Mouse (Mus musculus) left cerebral cortex, postnatal 25 days (tissue): Measurements from ENCODE around the gene H2-Ab1. TPM values are rescaled to one million over a fixed set of nuclear protein-coding genes. Genes with fewer than 3 reads are reported as not detected.
"Not testable (repeated sequence)": the region's sequence is repeated elsewhere in the genome, so short reads cannot be mapped to it uniquely, and the experiment has no call there.

ENCODE experiments used
- DNase-seq, 2 experiments: peaks; one replicate each; pipeline ENCODE4 v3.0.0; 2022; ENCODE audit warnings: low spot score in 2 of 2, mixed read lengths in 1 of 2
- intact Hi-C: fragments of 180-260 bp; cut with DNase I; formaldehyde crosslinking; loops from one replicate; pipeline ENCODE4 v1.15.1; 2025
- total RNA-seq, 2 experiments: library from RNA; stranded (reverse); gene quantifications; 2 replicates each; pipeline ENCODE4 v1.2.3; 2021

Gene H2-Ab1
- total RNA-seq, 2 experiments from 2014 or later: 1.8 to 2.7 TPM

- intact Hi-C loops: no loop called here
- DNase-seq: no peak
Measured at GRCm38 (mm10) chr17:34300691-34301566, 43.4 kb downstream of the H2-Ab1 start.

- intact Hi-C loops: no loop called here
- no peak for DNase-seq
Measured at GRCm38 (mm10) chr17:34301670-34302190, 44.2 kb downstream of the H2-Ab1 start.

- intact Hi-C loops: no loop called here
- DNase-seq: no peak
Measured at GRCm38 (mm10) chr17:34303789-34304188, 46.3 kb downstream of the H2-Ab1 start.

GRCm38 (mm10) chr17:34304751-34305150, 47.3 kb downstream of the H2-Ab1 start:
- intact Hi-C loops: no loop called here
- DNase-seq: peak; percentile 70 to 88

DNA sequence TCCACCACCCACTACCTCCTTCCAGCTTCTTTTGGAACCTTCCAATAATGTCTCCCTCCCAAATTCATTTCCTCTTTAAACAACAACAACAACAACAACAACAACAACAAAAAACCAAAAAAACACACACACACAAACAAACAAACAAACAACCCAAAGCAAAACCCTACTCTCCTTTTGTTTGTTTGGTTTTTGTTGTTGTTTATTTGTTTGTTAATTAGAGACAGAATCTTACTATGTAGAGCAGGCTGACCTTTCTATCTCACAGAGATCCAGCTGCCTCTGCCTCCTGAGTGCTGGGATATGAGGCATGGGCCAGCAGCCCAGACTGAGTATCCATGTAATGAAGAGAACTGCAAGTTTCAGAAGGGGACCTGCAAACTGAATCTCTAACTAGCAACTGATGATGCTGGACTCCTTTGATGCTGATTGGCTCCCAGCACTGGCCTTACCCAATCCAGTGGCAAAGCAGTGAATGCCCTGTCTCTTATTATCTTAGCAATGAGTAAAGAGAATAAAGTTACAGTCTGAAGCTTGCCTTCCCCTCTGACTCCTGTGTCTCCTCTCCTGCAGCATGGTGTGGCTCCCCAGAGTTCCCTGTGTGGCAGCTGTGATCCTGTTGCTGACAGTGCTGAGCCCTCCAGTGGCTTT, 48.0 kb downstream of the H2-Ab1 start, which contains the start of gene H2-Eb1:
Gene H2-Eb1 (plus strand): TSS at position 488 of the 651 bp plus-strand sequence.
- intact Hi-C loops: no loop called here
- DNase-seq: peak; percentile 90 to 95

DNA sequence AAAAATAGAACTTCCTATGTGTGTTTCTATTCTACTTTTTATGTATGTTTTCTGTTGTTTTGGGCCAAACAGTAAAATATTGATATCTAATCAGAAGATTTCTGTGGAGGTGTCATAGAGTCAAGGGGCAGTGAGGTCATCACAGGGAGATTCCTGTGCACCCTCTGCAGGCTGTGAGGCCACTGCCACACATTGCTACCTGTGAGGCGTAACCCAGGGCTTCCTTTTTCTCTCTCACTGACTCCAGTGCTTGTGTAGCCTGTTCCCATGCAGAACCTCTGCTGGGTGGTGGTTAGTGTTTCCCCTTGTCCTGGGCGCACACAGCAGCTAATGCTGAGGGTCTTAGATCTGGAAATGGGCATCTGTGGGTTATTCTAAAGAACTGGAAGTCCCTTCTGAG, 48.9 kb downstream of the H2-Ab1 start:
- intact Hi-C loops: no loop called here
- DNase-seq: no peak

GRCm38 (mm10) chr17:34307216-34307615, 49.7 kb downstream of the H2-Ab1 start:
- DNase-seq: no peak
- intact Hi-C loops: no loop called here

- intact Hi-C loops: no loop called here
- no peak for DNase-seq
Measured at GRCm38 (mm10) chr17:34308161-34308560, 50.7 kb downstream of the H2-Ab1 start.

- no peak for DNase-seq
- intact Hi-C loops: no loop called here
Measured at GRCm38 (mm10) chr17:34309225-34309624, 51.7 kb downstream of the H2-Ab1 start.

DNA sequence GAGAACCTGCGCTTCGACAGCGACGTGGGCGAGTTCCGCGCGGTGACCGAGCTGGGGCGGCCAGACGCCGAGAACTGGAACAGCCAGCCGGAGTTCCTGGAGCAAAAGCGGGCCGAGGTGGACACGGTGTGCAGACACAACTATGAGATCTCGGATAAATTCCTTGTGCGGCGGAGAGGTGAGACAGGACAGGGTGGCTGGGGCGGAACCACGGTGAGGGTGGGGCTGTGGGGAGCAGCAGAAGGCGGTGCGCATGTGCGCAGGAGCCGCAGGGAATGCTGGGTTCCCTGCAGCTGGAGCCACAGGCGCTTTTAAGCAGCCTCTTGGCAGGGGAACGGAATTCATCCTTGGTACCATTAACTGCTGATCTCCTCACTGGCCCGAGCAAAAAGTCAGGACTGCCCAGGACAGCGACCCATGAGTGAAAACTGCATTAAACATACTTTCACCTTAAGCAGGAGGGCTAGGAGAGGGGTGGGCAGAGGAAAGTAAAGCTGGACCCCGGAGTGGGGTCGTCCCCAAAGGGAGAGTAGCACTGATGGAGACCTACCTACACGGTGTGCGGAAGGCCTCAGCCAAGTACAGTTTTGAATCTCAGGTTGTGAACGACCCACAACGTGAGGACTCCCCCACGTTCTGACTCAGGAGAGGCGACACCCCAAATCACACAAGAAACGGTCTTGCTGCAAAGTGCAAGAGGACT, 52.3 kb downstream of the H2-Ab1 start:
- DNase-seq: peak; percentile 69 to 78
- intact Hi-C loops: no loop called here

DNA sequence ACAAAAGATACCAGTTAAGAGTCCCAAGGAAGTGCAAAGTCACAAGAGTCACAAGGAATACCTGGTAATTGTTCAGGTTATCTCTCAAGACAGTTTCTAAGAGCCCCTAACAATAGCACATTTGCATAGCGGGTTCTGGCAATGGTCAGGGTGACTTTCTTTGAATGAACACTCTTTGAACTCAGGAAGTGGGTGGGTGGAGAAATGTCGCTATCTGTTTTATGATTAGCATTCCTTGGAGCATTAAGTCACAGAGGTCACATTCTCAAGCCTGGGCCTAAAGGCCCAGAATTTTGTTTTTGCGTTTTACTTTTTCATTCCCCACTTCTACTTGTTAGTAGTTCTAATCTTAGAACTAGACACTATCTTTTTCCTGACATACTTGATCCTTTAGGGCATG, 53.0 kb downstream of the H2-Ab1 start:
- intact Hi-C loops, DNase-seq: not testable (repeated sequence)

DNA sequence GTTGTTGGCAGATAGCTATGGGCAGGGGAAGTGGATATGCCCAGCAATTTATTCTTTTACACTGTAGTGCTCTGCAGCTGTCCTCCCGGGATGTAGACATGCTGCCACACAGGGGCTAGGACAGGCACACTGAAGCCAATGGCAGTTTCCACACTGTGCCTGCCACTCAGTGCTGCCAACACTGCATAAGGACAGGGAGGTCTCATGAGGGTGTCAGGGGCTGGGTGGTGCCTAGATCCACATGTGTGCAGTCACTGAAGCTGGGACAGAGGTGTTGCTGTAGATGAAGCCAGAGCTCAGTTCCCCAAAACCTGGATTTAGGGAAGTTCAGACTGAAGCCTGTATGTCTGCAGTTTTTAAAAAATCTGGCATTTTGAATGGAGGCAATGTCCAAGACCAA, 54.7 kb downstream of the H2-Ab1 start:
- no peak for DNase-seq
- intact Hi-C loops: no loop called here

DNA sequence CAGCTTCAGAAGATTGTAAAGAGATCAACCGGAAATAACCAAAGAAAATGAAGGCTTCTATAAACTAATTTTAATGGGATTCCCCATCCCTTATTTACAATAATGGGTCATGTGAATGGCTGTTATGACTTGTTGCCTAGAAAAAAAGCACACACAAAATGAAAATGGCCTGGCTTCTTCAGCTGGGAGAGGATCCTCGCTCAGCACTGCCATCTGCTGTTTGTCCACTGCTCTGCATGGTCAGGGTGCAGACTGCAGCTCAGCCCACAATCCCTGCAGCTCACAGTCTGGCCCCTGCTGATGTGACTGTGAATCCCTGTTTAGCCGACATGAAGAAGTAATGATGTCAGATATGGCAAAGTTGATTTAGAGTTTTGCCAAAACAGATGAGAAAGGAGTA, 55.9 kb downstream of the H2-Ab1 start:
- DNase-seq: peak; percentile 75 to 80
- intact Hi-C loops: loop anchor here (1.0 kb wide), 1 partner anchor 63 kb away; no protein-coding TSS in a partner anchor

GRCm38 (mm10) chr17:34314286-34314685, 56.8 kb downstream of the H2-Ab1 start:
- no peak for DNase-seq
- intact Hi-C loops: no loop called here

DNA sequence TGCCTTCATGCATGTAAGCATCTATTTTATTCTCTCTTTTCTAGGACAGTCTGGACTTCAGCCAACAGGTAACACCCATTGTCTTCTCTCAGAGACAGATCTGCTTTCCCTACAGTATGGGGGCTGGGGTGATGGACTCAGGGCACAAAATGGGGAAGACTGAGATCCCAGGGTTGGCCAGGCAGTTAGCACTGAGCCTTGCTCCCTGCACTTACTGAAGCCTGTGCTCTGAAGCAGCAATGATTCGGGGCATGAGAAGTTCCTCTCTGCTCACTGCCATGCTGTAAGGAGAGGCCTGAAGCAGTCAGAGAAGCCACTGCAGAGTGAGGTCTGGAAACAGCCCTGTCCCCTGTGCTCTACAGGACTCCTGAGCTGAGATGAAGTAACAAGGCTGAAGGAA, 58.0 kb downstream of the H2-Ab1 start:
- intact Hi-C loops: no loop called here
- no peak for DNase-seq

GRCm38 (mm10) chr17:34316697-34317096, 59.2 kb downstream of the H2-Ab1 start:
- intact Hi-C loops: no loop called here
- no peak for DNase-seq

- no peak for DNase-seq
Measured at GRCm38 (mm10) chr17:34317275-34317674, 59.8 kb downstream of the H2-Ab1 start.

More at GRCm38 (mm10) chr17:34317275-34317674, 59.8 kb downstream of the H2-Ab1 start:
- intact Hi-C loops: no loop called here
